In genomic region chr3:101390472-101390871, GRCm38 (mm10) we compare ENCODE assay signal across 20 mouse cellular contexts. TPM values are rescaled to one million over a fixed set of nuclear protein-coding genes. Genes with fewer than 3 reads are reported as not detected.
DNase-seq lines count a peak whose midpoint lies in the region; ATAC-seq and TF ChIP-seq lines count a peak whose summit lies in the region.
"Had no signal": no experiment of that assay in that cellular context is flagged by ENCODE, and none has a peak within 500 bp of the region (broad histone marks: within the 10 kb centered on the region; RNA-seq: fewer than 3 reads in every experiment).

No protein-coding gene starts in this region.

- ATAC-seq in forebrain, embryonic 12.5 days (ENCODE audit: low FRiP score): no peak
- ATAC-seq in hindbrain, postnatal 0 days: no peak
- no peak for ATAC-seq in hindbrain, embryonic 11.5 days (ENCODE audit: low FRiP score)
- no peak for ATAC-seq in embryonic facial prominence, embryonic 13.5 days (ENCODE audit: insufficient number of reproducible peaks, insufficient read depth, low FRiP score, low TSS enrichment, low read depth)
- no peak for ATAC-seq in midbrain, embryonic 15.5 days (replicated peaks)
- ATAC-seq: CD4-positive, CD25-positive, alpha-beta regulatory T cell, adult 4 months; liver, embryonic 12.5 days had no signal

- H3K4me3 ChIP-seq in forebrain, embryonic 10.5 days: no peak overlapping the region
- H3K4me3 ChIP-seq in forebrain, embryonic 12.5 days (replicated peaks): no peak overlapping the region
- H3K4me3 ChIP-seq in hindbrain, postnatal 0 days (ENCODE audit: low read length): no peak overlapping the region
- no peak overlapping the region for H3K4me3 ChIP-seq in hindbrain, embryonic 11.5 days (ENCODE audit: low read depth, low read length)
- no peak overlapping the region for H3K4me3 ChIP-seq in embryonic facial prominence, embryonic 13.5 days
- no peak overlapping the region for H3K4me3 ChIP-seq in midbrain, embryonic 15.5 days
- H3K4me3 ChIP-seq: liver, embryonic 12.5 days; midbrain, embryonic 12.5 days; neural tube, embryonic 12.5 days had no signal

- DNase-seq in forebrain, embryonic 10.5 days (ENCODE audit: extremely low spot score, low spot score): no peak
- DNase-seq in hindbrain, postnatal 0 days (ENCODE audit: low spot score): no peak
- DNase-seq in hindbrain, embryonic 11.5 days (ENCODE audit: low spot score): no peak
- no peak for DNase-seq in T-cell, adult 2 months (ENCODE audit: low spot score)
- DNase-seq in left cerebral cortex, adult 11 months (ENCODE audit: low spot score): no peak
- DNase-seq: adrenal gland, adult 2 months; cerebellum, adult 2 months; gastrocnemius, postnatal 25 days; kidney, adult 8-10 months; kidney, postnatal 4 days; lung, embryonic 14.5 days; lung, postnatal 4 days had no signal

- 24% methylated on average over 9 of the region's 9 CpGs for WGBS in forebrain, embryonic 10.5 days
- WGBS in forebrain, embryonic 12.5 days: 27% methylated on average over 9 of the region's 9 CpGs
- 29% methylated on average over 9 of the region's 9 CpGs for WGBS in hindbrain, postnatal 0 days
- 73% methylated on average over 9 of the region's 9 CpGs for WGBS in hindbrain, embryonic 11.5 days
- WGBS in embryonic facial prominence, embryonic 13.5 days: 17% methylated on average over 9 of the region's 9 CpGs
- WGBS in midbrain, embryonic 15.5 days: 19% methylated on average over 9 of the region's 9 CpGs

- 0 out of 2 replicates have a peak overlapping the region, but pooled peaks have one; percentile 6 for H3K27ac ChIP-seq in forebrain, embryonic 10.5 days
- no peak overlapping the region for H3K27ac ChIP-seq in forebrain, embryonic 12.5 days
- 0 out of 2 replicates have a peak overlapping the region, but pooled peaks have one; percentile 29 for H3K27ac ChIP-seq in hindbrain, postnatal 0 days
- no peak overlapping the region for H3K27ac ChIP-seq in hindbrain, embryonic 11.5 days (ENCODE audit: low read depth, low read length)
- H3K27ac ChIP-seq in embryonic facial prominence, embryonic 13.5 days: peak overlapping the region; percentile 81
- peak overlapping the region; percentile 19; the same call in 1 of the 2 replicates for H3K27ac ChIP-seq in midbrain, embryonic 15.5 days
- H3K27ac ChIP-seq: liver, embryonic 12.5 days; midbrain, embryonic 12.5 days; neural tube, embryonic 12.5 days had no signal

- H3K9ac ChIP-seq in forebrain, embryonic 12.5 days: no peak overlapping the region
- no peak overlapping the region for H3K9ac ChIP-seq in hindbrain, postnatal 0 days (replicated peaks; ENCODE audit: low read length)
- no peak overlapping the region for H3K9ac ChIP-seq in hindbrain, embryonic 11.5 days (ENCODE audit: low read depth, low read length)
- peak overlapping the region; percentile 61 for H3K9ac ChIP-seq in embryonic facial prominence, embryonic 13.5 days
- no peak overlapping the region for H3K9ac ChIP-seq in midbrain, embryonic 15.5 days
- H3K9ac ChIP-seq: liver, embryonic 12.5 days; lung, embryonic 14.5 days; midbrain, embryonic 12.5 days; neural tube, embryonic 12.5 days had no signal

- H3K27me3 ChIP-seq in forebrain, embryonic 10.5 days (ENCODE audit: poor library complexity, severe bottlenecking): peaks cover 22% of the 10 kb centered on the region; the same call in 1 of the 2 replicates
- peaks cover 13% of the 10 kb centered on the region for H3K27me3 ChIP-seq in forebrain, embryonic 12.5 days
- H3K27me3 ChIP-seq in hindbrain, postnatal 0 days (ENCODE audit: insufficient read depth, low read length): no peaks in the 10 kb centered on the region
- H3K27me3 ChIP-seq in hindbrain, embryonic 11.5 days (ENCODE audit: control insufficient read depth, insufficient read depth, low read length): no peaks in the 10 kb centered on the region
- no peaks in the 10 kb centered on the region for H3K27me3 ChIP-seq in embryonic facial prominence, embryonic 13.5 days
- H3K27me3 ChIP-seq in midbrain, embryonic 15.5 days (replicated peaks): no peaks in the 10 kb centered on the region
- H3K27me3 ChIP-seq: liver, embryonic 12.5 days; neural tube, embryonic 12.5 days had no signal

- TF ChIP-seq CTCF in hindbrain, postnatal 0 days (IDR thresholded peaks at IDR 0.05; ENCODE audit: low read depth): no peak

- peaks cover 84% of the 10 kb centered on the region for H3K4me1 ChIP-seq in forebrain, embryonic 10.5 days
- H3K4me1 ChIP-seq in forebrain, embryonic 12.5 days: peaks cover 65% of the 10 kb centered on the region
- H3K4me1 ChIP-seq in hindbrain, postnatal 0 days (ENCODE audit: insufficient read depth, low read length): peaks cover 28% of the 10 kb centered on the region
- H3K4me1 ChIP-seq in hindbrain, embryonic 11.5 days (replicated peaks; ENCODE audit: control insufficient read depth, insufficient read depth, low read length): peaks cover 9% of the 10 kb centered on the region
- peaks cover 92% of the 10 kb centered on the region for H3K4me1 ChIP-seq in embryonic facial prominence, embryonic 13.5 days
- H3K4me1 ChIP-seq in midbrain, embryonic 15.5 days: peaks cover 76% of the 10 kb centered on the region

- no peaks in the 10 kb centered on the region for H3K36me3 ChIP-seq in forebrain, embryonic 10.5 days (replicated peaks)
- no peaks in the 10 kb centered on the region for H3K36me3 ChIP-seq in forebrain, embryonic 12.5 days (replicated peaks)
- H3K36me3 ChIP-seq in hindbrain, postnatal 0 days (ENCODE audit: insufficient read depth, low read length): no peaks in the 10 kb centered on the region
- H3K36me3 ChIP-seq in hindbrain, embryonic 11.5 days (ENCODE audit: control insufficient read depth, insufficient read depth, low read length): no peaks in the 10 kb centered on the region
- no peaks in the 10 kb centered on the region for H3K36me3 ChIP-seq in embryonic facial prominence, embryonic 13.5 days
- H3K36me3 ChIP-seq in midbrain, embryonic 15.5 days (replicated peaks): no peaks in the 10 kb centered on the region
- H3K36me3 ChIP-seq: midbrain, embryonic 12.5 days; neural tube, embryonic 12.5 days had no signal

- no peak overlapping the region for H3K4me2 ChIP-seq in forebrain, embryonic 12.5 days
- H3K4me2 ChIP-seq in hindbrain, postnatal 0 days (ENCODE audit: low read depth, low read length): 0 out of 2 replicates have a peak overlapping the region, but pooled peaks have one; percentile 16
- H3K4me2 ChIP-seq in hindbrain, embryonic 11.5 days (replicated peaks; ENCODE audit: low read depth, low read length): no peak overlapping the region
- peak overlapping the region; percentile 29 for H3K4me2 ChIP-seq in embryonic facial prominence, embryonic 13.5 days
- 0 out of 2 replicates have a peak overlapping the region, but pooled peaks have one; percentile 8 for H3K4me2 ChIP-seq in midbrain, embryonic 15.5 days
- H3K4me2 ChIP-seq: liver, embryonic 12.5 days; lung, embryonic 14.5 days; midbrain, embryonic 12.5 days; neural tube, embryonic 12.5 days had no signal

- no peaks in the 10 kb centered on the region for H3K9me3 ChIP-seq in forebrain, embryonic 10.5 days
- no peaks in the 10 kb centered on the region for H3K9me3 ChIP-seq in forebrain, embryonic 12.5 days
- no peaks in the 10 kb centered on the region for H3K9me3 ChIP-seq in hindbrain, postnatal 0 days (ENCODE audit: low read length)
- H3K9me3 ChIP-seq in hindbrain, embryonic 11.5 days (ENCODE audit: control insufficient read depth, low read length): no peaks in the 10 kb centered on the region
- H3K9me3 ChIP-seq in embryonic facial prominence, embryonic 13.5 days: no peaks in the 10 kb centered on the region
- H3K9me3 ChIP-seq in midbrain, embryonic 15.5 days: no peaks in the 10 kb centered on the region
- H3K9me3 ChIP-seq: G1E; liver, embryonic 12.5 days; midbrain, embryonic 12.5 days; neural tube, embryonic 12.5 days had no signal

RNA-seq across cellular contexts. Expression of gene Igsf3, which starts 13.6 kb away (rescaled TPM):
- polyA plus RNA-seq in forebrain, embryonic 10.5 days (2016; fragmentation: Nextera tagmentation; extraction: Ambion mirVana): 24.3 and 25.4 TPM in 2 replicates
- 27.8 and 29.0 TPM in 2 replicates for polyA plus RNA-seq in forebrain, embryonic 12.5 days (2016; fragmentation: Nextera tagmentation; extraction: Ambion mirVana)
- total RNA-seq in hindbrain, postnatal 0 days (2014; rRNA removed): 76.3 and 84.0 TPM in 2 replicates
- 62.1 and 65.7 TPM in 2 replicates for polyA plus RNA-seq in hindbrain, postnatal 0 days (2015; fragmentation: Nextera tagmentation; extraction: Ambion mirVana)
- polyA plus RNA-seq in hindbrain, embryonic 11.5 days (2014; fragmentation: Nextera tagmentation; extraction: Ambion mirVana): 23.8 and 27.6 TPM in 2 replicates
- 95.5 and 104 TPM in 2 replicates for polyA plus RNA-seq in embryonic facial prominence, embryonic 13.5 days (2015; fragmentation: Nextera tagmentation; extraction: Ambion mirVana)
- 99.0 and 104 TPM in 2 replicates for polyA plus RNA-seq in midbrain, embryonic 15.5 days (2015; fragmentation: Nextera tagmentation; extraction: Ambion mirVana)

Comparison
In these comparisons a context has a peak if more than half of its experiments do, and no peak if none do; other contexts are left out.
1. H3K27ac ChIP-seq: peak in forebrain, embryonic 10.5 days (single experiment), hindbrain, postnatal 0 days (single experiment), embryonic facial prominence, embryonic 13.5 days (single experiment) and midbrain, embryonic 15.5 days (single experiment); none in forebrain, embryonic 12.5 days (single experiment) and hindbrain, embryonic 11.5 days (single experiment).
2. H3K4me2 ChIP-seq: peak in hindbrain, postnatal 0 days (single experiment), embryonic facial prominence, embryonic 13.5 days (single experiment) and midbrain, embryonic 15.5 days (single experiment); none in forebrain, embryonic 12.5 days (single experiment) and hindbrain, embryonic 11.5 days (single experiment).